Mouse (Mus musculus) heart, embryonic 14.5 days (tissue): ENCODE measurements at regions not wholly inside any gene's neighbourhood (a gene's known extent, or its start where the extent isn't known, plus 50 kb on each side); places are given as distances from the start of the nearest gene placed in this dataset.

Experiments
- ATAC-seq: fragments of 200-750 bp; cut with Nextera tagmentation; 2 replicates; pipeline ENCODE4 v1.8.0; 2017; ENCODE audit warnings: low read depth, moderate TSS enrichment; ENCODE audit not compliant: insufficient number of reproducible peaks, insufficient read depth, low FRiP score
- H3K27ac ChIP-seq, 2 experiments: fragments of 200-500 bp in 1 of 2; fragments of 300-500 bp in 1 of 2; sonication (generic) in 1 of 2; replicated peaks in 1 of 2; 2 replicates each; pipeline ENCODE4 v1.5.1; 2012 to 2014; ENCODE audit warnings: low read depth in 2 of 2, low read length in 2 of 2, control low read depth in 1 of 2, mild to moderate bottlenecking in 1 of 2, mixed read lengths in 1 of 2; ENCODE audit not compliant: control insufficient read depth in 1 of 2, insufficient read depth in 1 of 2
- H3K27me3 ChIP-seq: fragments of 300-500 bp; sonication (generic); 2 replicates; pipeline ENCODE4 v1.6.1; 2014; ENCODE audit warnings: mild to moderate bottlenecking, low read length, control low read depth; ENCODE audit not compliant: control insufficient read depth, insufficient read depth
- H3K36me3 ChIP-seq: fragments of 300-500 bp; sonication (generic); 2 replicates; pipeline ENCODE4 v1.6.1; 2014; ENCODE audit warnings: mild to moderate bottlenecking, control low read depth, low read length, mixed read lengths; ENCODE audit not compliant: control insufficient read depth, insufficient read depth
- H3K4me1 ChIP-seq, 2 experiments: fragments of 200-500 bp in 1 of 2; fragments of 300-500 bp in 1 of 2; sonication (generic) in 1 of 2; 2 replicates each; pipeline ENCODE4 v1.6.1; 2012 to 2014; ENCODE audit warnings: low read length in 2 of 2, control low read depth in 1 of 2, mixed read lengths in 1 of 2; ENCODE audit not compliant: control insufficient read depth in 2 of 2, insufficient read depth in 2 of 2
- H3K4me2 ChIP-seq: fragments of 300-500 bp; sonication (generic); 2 replicates; pipeline ENCODE4 v1.6.1; 2014; ENCODE audit warnings: mild to moderate bottlenecking, low read length
- H3K4me3 ChIP-seq, 2 experiments: fragments of 200-500 bp in 1 of 2; fragments of 300-500 bp in 1 of 2; sonication (generic) in 1 of 2; 2 replicates each; pipeline ENCODE4 v1.5.1; 2012 to 2014; ENCODE audit warnings: low read length in 2 of 2, mild to moderate bottlenecking in 2 of 2, control low read depth in 1 of 2, low read depth in 1 of 2, moderate library complexity in 1 of 2; ENCODE audit not compliant: control insufficient read depth in 1 of 2, insufficient read depth in 1 of 2
- H3K9ac ChIP-seq: fragments of 300-500 bp; sonication (generic); 2 replicates; pipeline ENCODE4 v1.6.1; 2014; ENCODE audit warnings: mild to moderate bottlenecking, low read length
- H3K9me3 ChIP-seq: fragments of 300-500 bp; sonication (generic); 2 replicates; pipeline ENCODE4 v1.6.1; 2016; ENCODE audit warnings: low read length, control low read depth; ENCODE audit not compliant: control insufficient read depth
- WGBS: fragments of 180-500 bp; shearing (Covaris S2); extraction: QIAGEN DNeasy Blood & Tissue Kit; methylation state at CpG from one replicate; pipeline ENCODE4 v1.1.7; 2014; 5-methylcytosine and 5-hydroxymethylcytosine counted together

DNA sequence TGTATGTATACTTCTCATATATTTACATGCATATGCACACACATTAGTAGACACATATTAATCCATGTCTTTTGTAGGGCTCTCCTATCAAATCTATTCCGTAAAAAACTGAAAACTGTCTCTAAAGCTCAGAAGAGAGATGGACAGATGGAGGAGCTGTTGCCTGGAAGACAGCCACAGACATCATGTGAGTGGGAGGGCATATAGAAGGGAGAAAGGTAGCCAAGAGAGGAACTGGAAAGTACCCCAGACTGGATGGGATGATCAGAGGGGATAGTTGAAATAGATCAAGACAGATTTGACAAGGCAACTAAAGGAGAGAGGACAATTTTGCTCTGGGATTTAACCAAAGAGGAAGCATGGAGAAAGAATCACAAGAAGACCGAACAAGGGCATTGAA lies 375.1 kb downstream of the Wdr11 start:
- H3K27ac ChIP-seq: no peak overlapping the region
- no peak overlapping the region for H3K9ac ChIP-seq
- no peak overlapping the region for H3K4me3 ChIP-seq
- 86% methylated on average over 2 of the region's 2 CpGs for WGBS
- peaks cover 4 to 10% of the 10 kb centered on the region in 2 experiments; a peak in 2 of 4 replicates for H3K4me1 ChIP-seq
- no peak for ATAC-seq
- no peaks in the 10 kb centered on the region for H3K9me3 ChIP-seq
- no peaks in the 10 kb centered on the region for H3K36me3 ChIP-seq
- H3K4me2 ChIP-seq: no peak overlapping the region
- H3K27me3 ChIP-seq: no peaks in the 10 kb centered on the region

DNA sequence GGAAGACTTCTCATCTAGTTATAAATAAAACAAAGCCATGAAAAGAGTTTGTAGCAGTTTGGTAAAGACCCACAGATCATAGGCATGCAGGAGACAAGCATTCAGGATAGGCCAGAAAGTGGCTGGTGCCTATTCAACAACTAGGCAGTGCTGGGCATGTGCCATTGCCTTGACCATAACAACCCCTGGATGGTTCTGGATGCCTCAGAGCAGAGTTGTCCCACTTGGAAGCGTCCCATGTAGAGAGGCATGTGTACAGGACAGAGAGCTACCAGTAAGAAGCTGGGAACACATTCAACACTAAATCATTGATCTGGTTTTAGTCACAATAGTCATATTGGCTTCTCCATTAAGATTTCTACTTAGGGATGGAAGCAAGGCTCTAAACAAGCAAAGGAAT lies 378.5 kb downstream of the Wdr11 start:
- no peaks in the 10 kb centered on the region for H3K4me1 ChIP-seq
- no peak overlapping the region for H3K4me2 ChIP-seq
- H3K27ac ChIP-seq: no peak overlapping the region
- H3K9me3 ChIP-seq: no peaks in the 10 kb centered on the region
- no peak overlapping the region for H3K4me3 ChIP-seq
- no peak overlapping the region for H3K9ac ChIP-seq
- WGBS: 91% methylated on average over 1 of the region's 1 CpGs
- ATAC-seq: no peak
- H3K36me3 ChIP-seq: no peaks in the 10 kb centered on the region
- H3K27me3 ChIP-seq: no peaks in the 10 kb centered on the region

DNA sequence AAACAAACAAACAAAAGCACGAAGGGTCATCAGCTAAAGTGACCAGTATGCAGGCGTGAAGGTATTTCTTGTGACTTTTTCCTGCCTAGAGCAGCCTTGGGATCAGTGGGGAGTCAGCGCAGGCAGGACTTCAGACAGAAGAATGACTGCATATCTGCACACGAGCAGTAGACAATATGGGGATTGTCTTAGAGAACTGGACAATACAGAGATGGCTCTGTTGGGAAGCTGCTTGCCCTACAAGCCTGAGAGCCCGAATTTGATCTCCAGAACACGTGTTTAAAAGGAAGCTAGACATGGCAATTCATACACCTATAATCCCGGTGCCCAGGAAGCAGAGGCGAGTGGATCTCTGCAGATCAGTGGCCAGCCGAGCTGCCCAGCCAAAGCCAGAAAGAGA lies 382.5 kb downstream of the Wdr11 start:
- 84% methylated on average over 9 of the region's 9 CpGs for WGBS
- Histone ChIP-seq H3K4me3 (no peak overlapping the region), H3K27me3 (no peaks in the 10 kb centered on the region), H3K27ac (no peak overlapping the region), H3K36me3 (no peaks in the 10 kb centered on the region), H3K4me1 (peaks cover 0 to 6% of the 10 kb centered on the region in 2 experiments; a peak in 2 of 4 replicates), H3K4me2 (no peak overlapping the region), H3K9ac (no peak overlapping the region), H3K9me3 (no peaks in the 10 kb centered on the region)
- ATAC-seq: no peak

DNA sequence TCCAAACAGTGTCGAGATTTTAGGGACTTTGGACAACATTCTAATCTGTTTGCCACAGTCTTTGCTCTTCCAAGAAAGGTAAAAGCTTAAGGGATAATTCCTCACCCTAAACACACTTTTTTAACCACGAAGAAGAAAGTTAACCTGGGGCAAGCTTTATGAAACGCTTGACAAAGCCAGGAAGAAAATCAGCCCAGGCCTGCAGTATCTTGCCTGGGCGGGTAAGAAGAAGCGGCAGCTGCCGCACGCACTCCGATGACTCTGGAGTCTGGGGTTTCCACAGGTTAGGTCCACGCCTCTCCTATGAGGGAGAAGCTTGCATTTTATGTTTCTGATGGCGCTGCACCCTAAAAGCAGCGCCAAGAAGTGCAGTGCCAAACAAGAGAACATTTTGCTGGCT lies 383.2 kb downstream of the Wdr11 start:
- Histone ChIP-seq H3K36me3 (no peaks in the 10 kb centered on the region), H3K4me3 (no peak overlapping the region), H3K27ac (no peak overlapping the region), H3K4me1 (peaks cover 0 to 6% of the 10 kb centered on the region in 2 experiments; a peak in 2 of 4 replicates), H3K27me3 (no peaks in the 10 kb centered on the region), H3K4me2 (no peak overlapping the region), H3K9me3 (no peaks in the 10 kb centered on the region), H3K9ac (no peak overlapping the region)
- ATAC-seq: no peak
- 80% methylated on average over 11 of the region's 11 CpGs for WGBS

DNA sequence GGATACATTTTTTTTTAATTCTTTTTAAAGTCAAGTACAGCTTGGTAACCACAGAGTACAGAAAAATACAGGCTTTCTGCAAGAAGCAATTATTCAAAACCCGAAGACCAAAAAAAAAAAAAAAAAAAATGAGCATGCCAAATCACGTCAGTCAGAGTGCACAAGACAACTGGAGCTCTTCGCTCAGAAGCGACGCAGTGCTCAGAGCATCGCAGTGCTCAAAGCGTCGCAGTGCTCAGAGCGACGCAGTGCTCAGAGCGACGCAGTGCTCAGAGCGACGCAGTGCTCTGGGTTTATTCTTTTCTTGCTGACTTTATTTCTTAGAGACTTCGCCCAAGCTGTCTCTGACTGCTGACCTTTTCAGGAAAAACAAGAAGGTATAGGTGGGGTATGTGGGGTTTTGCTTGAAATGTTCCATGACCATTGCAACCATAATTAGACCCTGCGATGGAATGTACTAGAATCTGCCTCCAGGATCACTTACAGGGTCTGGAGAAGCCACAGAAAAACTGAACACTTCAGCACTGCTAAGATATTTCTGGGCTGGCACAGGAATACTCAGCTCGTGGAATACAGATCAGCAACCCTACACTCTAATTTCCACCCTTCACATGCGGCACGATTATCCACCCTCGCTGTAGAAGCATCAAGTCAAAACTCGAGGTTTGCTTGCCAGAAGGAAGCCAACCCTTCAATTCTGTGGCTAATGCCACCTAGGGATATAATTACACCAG lies 384.3 kb downstream of the Wdr11 start:
- 89% methylated on average over 21 of the region's 21 CpGs for WGBS
- peaks cover 0 to 6% of the 10 kb centered on the region in 2 experiments; a peak in 2 of 4 replicates for H3K4me1 ChIP-seq
- no peaks in the 10 kb centered on the region for H3K27me3 ChIP-seq
- no peak overlapping the region for H3K27ac ChIP-seq
- no peaks in the 10 kb centered on the region for H3K9me3 ChIP-seq
- H3K4me2 ChIP-seq: no peak overlapping the region
- no peak for ATAC-seq
- no peak overlapping the region for H3K4me3 ChIP-seq
- H3K9ac ChIP-seq: no peak overlapping the region
- H3K36me3 ChIP-seq: no peaks in the 10 kb centered on the region

DNA sequence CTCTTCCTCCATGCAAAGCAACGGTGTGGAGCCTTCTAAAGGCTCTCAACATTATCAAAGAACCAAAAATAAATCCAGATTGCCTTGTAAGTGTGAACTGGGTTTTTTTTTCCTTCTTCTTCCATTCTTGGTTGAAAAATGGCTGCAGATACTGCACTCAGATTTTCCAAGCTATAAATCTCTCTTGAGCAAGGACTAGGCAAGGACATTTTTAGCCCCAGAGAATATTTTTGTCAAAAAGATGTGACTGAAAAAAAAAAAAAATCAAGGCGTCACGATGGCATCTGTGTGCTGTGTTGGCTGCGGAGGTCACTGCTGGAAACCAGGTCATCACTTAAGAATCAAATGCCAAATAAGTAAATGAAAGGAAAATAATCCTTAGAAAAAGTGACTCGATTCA lies 386.9 kb downstream of the Wdr11 start:
- no peak overlapping the region for H3K4me2 ChIP-seq
- whole genome bisulfite sequencing: 53% methylated on average over 5 of the region's 5 CpGs

DNA sequence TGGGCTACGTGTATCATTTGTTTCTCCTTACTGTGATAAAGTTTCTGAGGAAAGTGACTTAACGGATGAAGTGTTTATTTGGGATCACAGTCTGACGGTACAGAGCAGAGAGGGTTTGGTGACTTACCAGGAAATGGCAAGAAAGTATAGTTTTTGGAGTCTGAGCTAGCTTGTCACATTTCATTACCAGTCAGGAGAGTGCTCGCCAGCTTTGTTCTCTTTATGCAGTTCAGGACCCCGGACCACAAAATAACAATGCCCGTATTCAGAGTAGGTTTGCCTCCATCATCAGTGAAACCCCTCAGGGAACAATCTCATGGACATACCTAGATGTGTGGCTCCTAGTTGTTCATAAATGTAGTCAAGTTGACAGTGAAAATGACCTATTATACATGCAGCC lies 387.7 kb downstream of the Wdr11 start:
- Histone ChIP-seq H3K36me3 (no peaks in the 10 kb centered on the region), H3K4me3 (no peak overlapping the region), H3K4me2 (no peak overlapping the region), H3K4me1 (peaks cover 12 to 24% of the 10 kb centered on the region in 2 experiments), H3K9me3 (no peaks in the 10 kb centered on the region), H3K27me3 (no peaks in the 10 kb centered on the region), H3K27ac (no peak overlapping the region), H3K9ac (no peak overlapping the region)
- ATAC-seq: no peak
- WGBS: 76% methylated on average over 6 of the region's 6 CpGs

More for the DNA sequence above, 386.9 kb downstream of the Wdr11 start:
- Histone ChIP-seq H3K27me3 (no peaks in the 10 kb centered on the region), H3K9me3 (no peaks in the 10 kb centered on the region), H3K27ac (no peak overlapping the region), H3K9ac (no peak overlapping the region), H3K36me3 (no peaks in the 10 kb centered on the region), H3K4me3 (no peak overlapping the region), H3K4me1 (peaks cover 9 to 17% of the 10 kb centered on the region in 2 experiments)
- no peak for ATAC-seq

DNA sequence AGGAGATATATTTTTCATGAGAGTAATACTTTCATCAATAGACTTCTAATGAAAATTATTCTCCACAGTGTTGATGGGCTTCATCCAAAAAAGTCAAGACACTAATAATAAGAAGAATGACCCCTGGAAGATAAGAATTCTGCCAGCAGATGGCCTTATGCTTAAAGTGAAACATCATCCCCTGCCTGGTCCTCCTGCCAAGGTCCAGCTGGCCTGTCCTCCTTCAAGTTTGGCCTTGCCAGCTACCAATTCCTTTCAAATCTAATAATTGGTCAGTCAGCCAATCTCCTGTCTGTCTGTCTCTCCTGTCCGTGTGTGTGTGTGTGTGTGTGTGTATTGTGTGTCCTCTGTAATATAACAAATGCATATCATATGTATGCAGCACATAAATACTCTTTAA lies 388.8 kb downstream of the Wdr11 start:
- H3K27me3 ChIP-seq: no peaks in the 10 kb centered on the region
- no peak overlapping the region for H3K9ac ChIP-seq
- peaks cover 18 to 35% of the 10 kb centered on the region in 2 experiments for H3K4me1 ChIP-seq
- no peak for ATAC-seq
- H3K36me3 ChIP-seq: no peaks in the 10 kb centered on the region
- no peaks in the 10 kb centered on the region for H3K9me3 ChIP-seq
- no peak overlapping the region for H3K4me2 ChIP-seq
- H3K4me3 ChIP-seq: no peak overlapping the region
- 84% methylated on average over 1 of the region's 1 CpGs for WGBS
- no peak overlapping the region for H3K27ac ChIP-seq
